Mouse (Mus musculus): ENCODE data around the gene Mgl2. TPM values are rescaled to one million over a fixed set of nuclear protein-coding genes. Genes with fewer than 3 reads are reported as not detected.
"Not testable (repeated sequence)": the region's sequence is repeated elsewhere in the genome, so short reads cannot be mapped to it uniquely, and the experiment has no call there.

Mgl2 gene
- polyA plus RNA-seq, 1 experiment from 2014 or later: 1.2 TPM

DNA sequence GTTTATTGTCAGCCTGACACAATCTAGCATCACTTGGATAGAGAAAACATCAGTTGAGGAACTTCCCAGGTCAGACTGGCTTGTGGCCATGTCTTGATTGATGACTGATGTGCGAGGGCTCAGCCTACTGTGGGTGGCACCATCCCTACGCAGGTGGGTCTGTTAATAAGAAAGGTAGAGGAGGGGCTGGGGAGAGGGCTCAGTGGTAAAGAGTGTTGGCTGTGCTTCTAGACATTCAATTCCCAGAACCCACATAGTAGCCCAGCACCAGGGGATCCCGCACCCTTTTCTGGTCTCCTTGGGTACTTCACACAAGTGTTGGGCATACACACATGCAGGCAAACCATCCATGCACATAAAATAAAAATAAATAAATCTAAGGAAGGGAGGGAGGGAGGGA, 14.2 kb upstream of the Mgl2 start:
- Histone ChIP-seq H3K4me2 (no peak overlapping the region), H3K36me3 (no peaks in the 10 kb centered on the region), H3K4me1 (no peaks in the 10 kb centered on the region), H3K9me3 (no peaks in the 10 kb centered on the region), H3K27ac (no peak overlapping the region), H3K9ac (no peak overlapping the region), H3K27me3 (no peaks in the 10 kb centered on the region), H3K4me3 (no peak overlapping the region)
- ATAC-seq (ENCODE audit: insufficient number of reproducible peaks, low FRiP score, low TSS enrichment, low read depth): no peak
- 90% methylated on average over 3 of the region's 3 CpGs for WGBS

DNA sequence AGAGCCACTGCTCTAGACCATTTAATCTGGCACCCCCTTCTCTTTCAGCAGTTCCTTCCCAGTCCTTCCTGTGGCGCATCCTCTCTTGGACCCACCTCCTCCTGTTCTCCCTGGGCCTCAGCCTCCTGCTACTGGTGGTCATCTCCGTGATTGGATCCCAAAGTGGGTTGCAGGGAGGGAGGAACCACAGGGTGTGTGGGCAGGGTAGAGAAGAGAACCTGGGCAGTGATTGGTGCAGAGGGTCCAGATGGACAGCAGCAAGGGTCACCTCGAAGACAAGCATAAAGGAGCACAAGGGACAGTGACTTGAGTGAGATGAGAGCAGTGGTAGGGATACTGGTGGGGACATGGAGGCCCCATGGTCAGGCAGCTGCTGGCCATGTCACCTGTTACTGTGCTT, 4.9 kb downstream of the Mgl2 start:
- H3K9me3 ChIP-seq; ATAC-seq (ENCODE audit: insufficient number of reproducible peaks, low FRiP score, low TSS enrichment, low read depth); H3K4me1 ChIP-seq; H3K9ac ChIP-seq; H3K4me2 ChIP-seq; H3K4me3 ChIP-seq; H3K27ac ChIP-seq; H3K36me3 ChIP-seq; H3K27me3 ChIP-seq: not testable (repeated sequence)
- 72% methylated on average over 3 of the region's 3 CpGs for WGBS

- H3K4me3 ChIP-seq; ATAC-seq (ENCODE audit: insufficient number of reproducible peaks, low FRiP score, low TSS enrichment, low read depth); H3K36me3 ChIP-seq; H3K4me2 ChIP-seq; H3K27ac ChIP-seq; H3K9ac ChIP-seq; H3K4me1 ChIP-seq; H3K9me3 ChIP-seq; H3K27me3 ChIP-seq: not testable (repeated sequence)
- 90% methylated on average over 8 of the region's 8 CpGs for WGBS
These were observed 5.8 kb downstream of the Mgl2 start for GRCm38 (mm10) chr11:70135925-70136324.

DNA sequence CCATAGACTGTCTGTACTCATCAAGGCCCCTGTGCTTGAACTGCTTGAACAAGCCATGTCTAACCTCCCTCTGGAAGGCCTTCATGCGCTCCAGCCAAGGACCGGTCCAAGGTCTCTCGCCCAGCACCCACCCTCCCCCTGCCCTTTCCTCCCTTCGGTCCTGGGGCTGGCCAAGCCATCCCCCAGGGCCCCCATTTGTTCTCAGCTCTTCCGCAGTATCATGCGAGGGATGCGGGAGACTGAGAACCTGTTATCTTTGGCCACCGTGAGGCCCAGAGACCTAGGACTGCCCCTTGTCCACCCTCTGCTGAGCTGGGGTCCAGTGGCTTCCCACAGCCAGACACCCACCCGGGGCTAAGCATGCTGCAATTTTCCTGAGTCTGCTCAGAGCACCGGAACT, 9.0 kb downstream of the Mgl2 start:
- no peak for ATAC-seq (ENCODE audit: insufficient number of reproducible peaks, low FRiP score, low TSS enrichment, low read depth)
- WGBS: 82% methylated on average over 10 of the region's 10 CpGs

DNA sequence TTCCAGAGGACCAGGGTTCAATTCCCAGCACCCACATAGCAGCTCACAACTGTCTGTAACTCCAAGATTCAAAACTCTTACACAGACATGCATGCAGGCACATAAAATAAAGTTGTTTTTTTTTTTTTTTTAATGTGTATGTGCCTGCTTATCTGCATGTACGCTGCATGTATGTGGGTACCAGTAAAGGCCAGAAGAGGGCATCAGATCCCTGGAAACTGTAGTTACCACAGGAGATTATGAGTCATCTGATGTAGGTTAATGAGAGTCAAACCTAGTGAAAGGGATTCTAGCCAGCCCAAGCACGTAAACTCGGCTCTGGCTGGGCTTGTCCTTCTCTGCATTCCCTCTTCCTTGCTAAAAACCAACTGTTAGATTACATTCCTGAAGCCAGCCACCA, 20.9 kb downstream of the Mgl2 start:
- no peak overlapping the region for H3K27ac ChIP-seq
- 61% methylated on average over 3 of the region's 3 CpGs for WGBS
- no peaks in the 10 kb centered on the region for H3K9me3 ChIP-seq
- no peaks in the 10 kb centered on the region for H3K36me3 ChIP-seq
- ATAC-seq (ENCODE audit: insufficient number of reproducible peaks, low FRiP score, low TSS enrichment, low read depth): no peak
- H3K4me2 ChIP-seq: no peak overlapping the region
- no peak overlapping the region for H3K9ac ChIP-seq
- H3K27me3 ChIP-seq: no peaks in the 10 kb centered on the region
- no peak overlapping the region for H3K4me3 ChIP-seq
- H3K4me1 ChIP-seq: no peaks in the 10 kb centered on the region

More for the DNA sequence above, 9.0 kb downstream of the Mgl2 start:
- Histone ChIP-seq H3K36me3 (no peaks in the 10 kb centered on the region), H3K9me3 (no peaks in the 10 kb centered on the region), H3K9ac (no peak overlapping the region), H3K4me3 (no peak overlapping the region), H3K4me2 (no peak overlapping the region), H3K27ac (no peak overlapping the region), H3K27me3 (no peaks in the 10 kb centered on the region), H3K4me1 (no peaks in the 10 kb centered on the region)

DNA sequence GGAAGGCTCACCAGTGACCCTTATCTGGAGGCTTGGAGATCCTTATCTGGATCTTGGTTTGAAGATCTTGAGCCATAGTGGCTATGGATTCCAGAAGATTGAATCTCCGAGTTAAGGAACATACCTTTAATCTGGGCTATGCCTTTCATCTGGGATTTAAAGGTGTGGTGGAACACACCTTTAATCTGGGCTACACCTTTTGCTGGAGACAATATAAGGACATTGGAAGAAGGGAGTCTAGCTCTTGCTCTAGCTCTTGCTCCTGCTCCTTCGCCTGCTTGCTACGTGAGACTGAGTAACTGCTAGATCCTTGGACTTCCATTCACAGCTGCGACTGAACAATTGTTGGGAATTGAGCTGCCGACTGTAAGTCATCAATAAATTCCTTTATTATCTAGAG, 25.8 kb downstream of the Mgl2 start, which contains the start of gene Clec10a:
TSS of gene Clec10a (plus strand) at position 301 of the 400 bp plus-strand sequence.
- not testable (repeated sequence) for H3K4me1 ChIP-seq; ATAC-seq (ENCODE audit: insufficient number of reproducible peaks, low FRiP score, low TSS enrichment, low read depth); H3K27me3 ChIP-seq; H3K27ac ChIP-seq; H3K9ac ChIP-seq; H3K4me3 ChIP-seq; H3K9me3 ChIP-seq; H3K4me2 ChIP-seq; H3K36me3 ChIP-seq
- no CpG with 5 or more reads among the region's 5 CpGs for WGBS

- Histone ChIP-seq H3K9ac (no peak overlapping the region), H3K27me3 (no peaks in the 10 kb centered on the region), H3K4me2 (no peak overlapping the region), H3K9me3 (no peaks in the 10 kb centered on the region), H3K27ac (no peak overlapping the region), H3K4me3 (no peak overlapping the region), H3K4me1 (no peaks in the 10 kb centered on the region), H3K36me3 (no peaks in the 10 kb centered on the region)
- 65% methylated on average over 3 of the region's 3 CpGs for WGBS
- ATAC-seq (ENCODE audit: insufficient number of reproducible peaks, low FRiP score, low TSS enrichment, low read depth): no peak
These were observed 32.2 kb downstream of the Mgl2 start for GRCm38 (mm10) chr11:70162336-70162735.

DNA sequence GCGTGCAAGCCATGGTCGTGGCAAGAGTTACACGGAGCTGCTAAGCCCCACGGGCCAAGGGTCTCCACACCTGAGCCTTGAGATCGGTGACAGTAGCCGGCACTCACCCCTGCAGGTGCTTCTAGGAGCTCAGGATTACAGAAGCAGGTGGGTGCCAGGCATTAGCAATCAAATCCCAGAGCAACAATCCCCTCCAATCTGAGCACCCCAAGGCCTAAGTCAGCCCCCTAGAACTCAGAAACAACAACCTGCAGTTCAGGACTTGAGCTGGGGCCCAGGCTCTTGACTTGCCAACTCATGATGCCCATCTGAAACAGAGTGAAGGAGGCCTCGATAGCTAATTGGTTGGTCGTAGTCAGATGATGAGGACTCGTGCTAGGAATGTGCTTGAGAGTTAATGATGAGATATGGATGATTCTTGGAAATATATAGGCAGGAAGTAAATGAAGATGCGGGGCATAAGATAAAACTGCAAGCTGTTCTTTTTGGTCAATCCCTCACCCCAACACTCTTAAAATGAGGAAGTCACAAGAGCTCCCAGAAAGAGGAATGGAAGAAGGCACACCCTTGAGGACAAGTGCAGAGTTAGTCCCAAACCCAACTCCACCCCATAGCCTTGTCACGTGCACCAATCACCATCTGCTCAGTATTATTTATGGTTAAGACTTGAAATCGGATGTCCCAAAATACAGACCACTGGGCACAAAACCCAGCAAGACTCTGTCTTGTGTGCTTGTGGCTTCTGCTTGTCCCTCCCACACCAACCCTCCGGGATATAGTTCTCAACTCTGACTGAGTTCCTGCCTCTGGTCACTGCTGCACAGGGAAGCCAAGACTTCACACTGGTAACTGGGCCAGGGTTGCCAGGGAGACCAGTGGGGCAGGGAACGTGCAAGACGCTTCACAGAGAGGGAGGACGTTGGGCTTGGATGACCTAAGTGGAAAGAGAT, 36.1 kb downstream of the Mgl2 start:
- WGBS: 71% methylated on average over 16 of the region's 16 CpGs
- H3K4me1 ChIP-seq: no peaks in the 10 kb centered on the region
- H3K9me3 ChIP-seq: no peaks in the 10 kb centered on the region
- no peak overlapping the region for H3K9ac ChIP-seq
- H3K4me2 ChIP-seq: no peak overlapping the region
- H3K4me3 ChIP-seq: no peak overlapping the region
- no peak for ATAC-seq (ENCODE audit: insufficient number of reproducible peaks, low FRiP score, low TSS enrichment, low read depth)
- H3K27me3 ChIP-seq: no peaks in the 10 kb centered on the region
- no peaks in the 10 kb centered on the region for H3K36me3 ChIP-seq
- H3K27ac ChIP-seq: no peak overlapping the region

GRCm38 (mm10) chr11:70168136-70168535, 38.0 kb downstream of the Mgl2 start:
- WGBS: 37% methylated on average over 7 of the region's 7 CpGs
- no peak overlapping the region for H3K4me3 ChIP-seq
- H3K9ac ChIP-seq: no peak overlapping the region
- H3K9me3 ChIP-seq: no peaks in the 10 kb centered on the region
- ATAC-seq (ENCODE audit: insufficient number of reproducible peaks, low FRiP score, low TSS enrichment, low read depth): no peak
- no peaks in the 10 kb centered on the region for H3K4me1 ChIP-seq
- H3K27ac ChIP-seq: no peak overlapping the region
- H3K4me2 ChIP-seq: no peak overlapping the region
- no peaks in the 10 kb centered on the region for H3K27me3 ChIP-seq
- no peaks in the 10 kb centered on the region for H3K36me3 ChIP-seq

GRCm38 (mm10) chr11:70169471-70169870, 39.3 kb downstream of the Mgl2 start:
- not testable (repeated sequence) for H3K27ac ChIP-seq; H3K4me3 ChIP-seq; ATAC-seq (ENCODE audit: insufficient number of reproducible peaks, low FRiP score, low TSS enrichment, low read depth); H3K9ac ChIP-seq; H3K27me3 ChIP-seq; H3K4me1 ChIP-seq; H3K9me3 ChIP-seq; H3K4me2 ChIP-seq; H3K36me3 ChIP-seq
- WGBS: 89% methylated on average over 7 of the region's 7 CpGs

- Histone ChIP-seq H3K36me3 (no peaks in the 10 kb centered on the region), H3K27ac (no peak overlapping the region), H3K9me3 (no peaks in the 10 kb centered on the region), H3K4me3 (no peak overlapping the region), H3K9ac (no peak overlapping the region), H3K4me1 (no peaks in the 10 kb centered on the region), H3K4me2 (no peak overlapping the region), H3K27me3 (no peaks in the 10 kb centered on the region)
- ATAC-seq (ENCODE audit: insufficient number of reproducible peaks, low FRiP score, low TSS enrichment, low read depth): no peak
- 67% methylated on average over 7 of the region's 7 CpGs for WGBS
These were observed 40.2 kb downstream of the Mgl2 start for GRCm38 (mm10) chr11:70170291-70170690.

GRCm38 (mm10) chr11:70171181-70171580, 41.1 kb downstream of the Mgl2 start:
- no peak for ATAC-seq (ENCODE audit: insufficient number of reproducible peaks, low FRiP score, low TSS enrichment, low read depth)
- no peak overlapping the region for H3K9ac ChIP-seq

More at GRCm38 (mm10) chr11:70171181-70171580, 41.1 kb downstream of the Mgl2 start:
- H3K36me3 ChIP-seq: no peaks in the 10 kb centered on the region
- WGBS: 79% methylated on average over 7 of the region's 7 CpGs
- no peaks in the 10 kb centered on the region for H3K9me3 ChIP-seq
- H3K27me3 ChIP-seq: no peaks in the 10 kb centered on the region
- no peak overlapping the region for H3K27ac ChIP-seq
- no peaks in the 10 kb centered on the region for H3K4me1 ChIP-seq
- H3K4me2 ChIP-seq: no peak overlapping the region
- H3K4me3 ChIP-seq: no peak overlapping the region
